Mouse (Mus musculus): ENCODE data around the gene Rnasek. TPM values are rescaled to one million over a fixed set of nuclear protein-coding genes. Genes with fewer than 3 reads are reported as not detected.

The Rnasek gene
- polyA plus RNA-seq, 1 experiment from 2014 or later = 227 TPM

DNA sequence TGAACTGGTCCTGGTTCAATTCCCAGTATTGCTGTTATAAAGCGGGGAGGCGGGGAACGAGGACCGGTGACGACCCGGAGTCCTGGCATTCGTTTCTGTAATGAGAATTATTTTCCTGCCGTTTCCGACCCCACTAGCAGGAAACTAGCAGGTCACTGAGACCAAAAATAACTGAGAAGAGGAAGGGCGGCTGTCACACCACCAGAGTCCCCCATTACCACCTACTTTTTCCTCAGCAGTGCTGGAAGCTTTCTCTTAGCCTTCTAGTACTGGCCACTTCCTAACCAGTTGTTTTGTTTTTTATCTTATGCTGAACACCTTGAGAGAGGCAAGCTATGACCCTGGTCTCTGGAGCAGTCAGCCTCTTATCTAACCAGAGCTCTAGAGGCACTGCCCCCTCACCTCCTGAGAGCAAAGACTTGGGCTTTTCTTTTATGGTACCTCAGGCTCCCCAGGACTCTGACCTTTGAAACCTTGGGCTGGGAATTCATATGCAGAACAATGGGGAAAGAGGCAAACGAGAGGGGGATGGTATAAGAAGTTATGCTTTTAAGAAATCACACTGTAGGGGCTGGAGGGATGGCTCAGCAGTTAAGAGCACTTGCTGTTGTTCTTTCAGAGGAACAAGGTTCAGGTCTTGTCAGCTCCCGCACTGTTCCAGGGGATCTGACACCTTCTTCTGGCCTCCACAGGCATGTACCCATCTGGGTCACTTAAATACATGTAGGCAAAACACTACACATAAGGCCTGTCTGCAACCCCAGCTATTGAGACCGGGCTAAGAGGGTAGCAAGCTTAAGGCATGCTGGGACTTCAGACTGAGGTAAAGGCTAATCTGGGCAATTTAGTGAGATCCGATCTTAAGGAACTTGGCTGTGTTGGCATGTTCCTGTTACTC, 17.8 kb downstream of the Rnasek start:
- no peak overlapping the region for H3K27ac ChIP-seq
- 9% methylated on average over 14 of the region's 14 CpGs for WGBS
- peak overlapping the region; percentile 50 for H3K4me3 ChIP-seq
- H3K27me3 ChIP-seq = peaks cover 36% of the 10 kb centered on the region
- ATAC-seq = no peak
- H3K4me2 ChIP-seq = peak overlapping the region; percentile 92
- H3K36me3 ChIP-seq (ENCODE audit: poor library complexity, severe bottlenecking) = peaks cover 12% of the 10 kb centered on the region
- H3K9ac ChIP-seq = peak overlapping the region; percentile 67
- H3K4me1 ChIP-seq = peaks cover 44% of the 10 kb centered on the region
- no peaks in the 10 kb centered on the region for H3K9me3 ChIP-seq (replicated peaks)

DNA sequence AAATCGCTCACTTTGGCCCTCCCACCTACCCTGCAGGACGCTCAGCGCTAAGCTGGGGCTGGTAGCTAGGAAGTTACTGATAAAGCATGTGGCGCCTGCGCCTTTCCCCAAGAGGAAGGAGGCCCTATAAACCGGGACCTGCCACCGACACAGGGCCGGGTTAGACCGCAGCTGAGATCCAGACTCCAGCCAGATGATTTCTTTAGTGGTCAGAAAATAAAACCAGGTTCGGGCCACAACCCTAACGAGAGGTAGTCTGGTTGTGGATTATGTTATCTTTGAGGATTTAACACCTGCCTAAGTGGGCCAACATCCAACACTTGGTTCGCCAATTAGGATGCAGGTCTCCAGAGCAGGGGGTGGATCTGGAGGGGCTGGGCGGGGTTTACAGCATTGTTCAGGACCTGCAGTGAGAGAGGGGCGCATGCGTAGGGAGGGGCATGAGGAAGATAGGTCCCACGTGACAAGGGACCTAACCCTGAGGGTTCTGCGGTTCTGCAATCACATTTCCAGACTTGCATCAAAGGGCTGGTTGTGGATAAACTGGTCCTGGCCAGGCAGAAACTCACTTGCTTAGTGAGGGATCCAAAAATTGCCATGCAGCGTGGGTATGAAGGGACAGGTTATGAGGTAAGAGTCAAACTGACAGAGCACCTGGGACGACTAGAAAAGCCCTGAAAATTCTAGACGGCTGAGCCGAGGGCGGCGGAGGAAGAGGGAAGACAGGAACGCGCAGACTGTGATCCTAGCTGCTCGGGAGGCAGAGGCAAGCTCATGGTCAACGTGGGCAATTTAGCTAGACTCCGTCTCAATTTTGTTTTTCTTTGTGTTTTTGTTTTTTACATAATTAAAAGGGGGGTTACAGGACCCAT, 18.7 kb downstream of the Rnasek start, which contains the start of gene Slc16a13:
Slc16a13 (minus strand) TSS at position 334 of the 872 bp plus-strand sequence.
- H3K4me1 ChIP-seq = peaks cover 35% of the 10 kb centered on the region
- H3K4me3 ChIP-seq = peak within 1 kb of the TSS; percentile 50
- H3K27ac ChIP-seq = peak within 1 kb of the TSS; percentile 83
- H3K4me2 ChIP-seq = peak within 1 kb of the TSS; percentile 92
- peaks cover 36% of the 10 kb centered on the region for H3K27me3 ChIP-seq
- H3K9me3 ChIP-seq (replicated peaks) = no peaks in the 10 kb centered on the region
- under 1% methylated on average over 28 of the region's 28 CpGs for WGBS
- ATAC-seq = peak; percentile 97
- H3K9ac ChIP-seq = peak within 1 kb of the TSS; percentile 81
- peaks cover 14% of the 10 kb centered on the region for H3K36me3 ChIP-seq (ENCODE audit: poor library complexity, severe bottlenecking)

DNA sequence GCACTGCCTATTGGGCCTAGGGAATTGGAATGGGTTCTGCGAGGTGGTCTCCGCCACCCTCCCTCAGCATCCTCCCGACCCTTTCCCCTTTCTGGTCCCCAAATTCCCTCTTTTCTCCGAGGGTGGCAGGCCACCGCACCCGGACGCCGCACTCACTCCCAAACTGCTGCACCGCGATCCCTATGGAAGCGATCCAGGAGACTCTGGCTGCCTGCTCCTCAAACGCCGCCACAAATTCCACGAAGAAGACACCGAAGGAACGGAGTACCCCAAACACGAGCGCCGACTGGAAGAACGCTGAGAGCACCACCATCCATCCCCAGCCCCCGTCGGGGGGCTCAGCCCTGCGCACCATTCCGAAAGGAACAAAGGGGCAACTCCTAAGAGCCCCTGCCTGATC, 19.3 kb downstream of the Rnasek start:
- peak overlapping the region; percentile 92 for H3K4me2 ChIP-seq
- WGBS = 2% methylated on average over 24 of the region's 24 CpGs
- H3K4me1 ChIP-seq = peaks cover 33% of the 10 kb centered on the region
- H3K9ac ChIP-seq = peak overlapping the region; percentile 81
- no peaks in the 10 kb centered on the region for H3K9me3 ChIP-seq (replicated peaks)
- H3K4me3 ChIP-seq = peak overlapping the region; percentile 50
- H3K36me3 ChIP-seq (ENCODE audit: poor library complexity, severe bottlenecking) = peaks cover 14% of the 10 kb centered on the region
- H3K27ac ChIP-seq = peak overlapping the region; percentile 83
- ATAC-seq = no peak
- H3K27me3 ChIP-seq = peaks cover 36% of the 10 kb centered on the region

DNA sequence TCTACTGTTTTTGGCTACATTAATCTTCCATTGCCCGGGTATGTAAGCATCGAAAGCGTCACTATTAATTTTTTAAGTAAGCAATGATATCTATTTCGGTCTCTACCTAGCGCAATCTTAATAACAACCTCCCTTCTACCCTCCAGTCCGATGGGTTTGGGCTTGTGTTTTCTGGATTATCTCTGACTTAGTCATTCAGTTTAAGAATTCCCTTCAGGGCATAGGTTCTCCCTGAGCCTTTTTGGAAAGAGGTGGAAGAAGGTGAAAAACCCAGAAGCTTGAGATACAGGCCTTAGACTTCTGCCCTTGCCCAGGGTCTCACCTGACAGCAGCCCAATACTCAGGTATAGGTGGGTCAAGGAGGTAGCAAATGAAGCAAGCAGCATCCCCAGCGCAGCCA, 19.8 kb downstream of the Rnasek start:
- peak overlapping the region; percentile 83; the same call in 1 of the 2 replicates for H3K27ac ChIP-seq
- no peaks in the 10 kb centered on the region for H3K9me3 ChIP-seq (replicated peaks)
- peaks cover 36% of the 10 kb centered on the region for H3K27me3 ChIP-seq
- H3K4me2 ChIP-seq = peak overlapping the region; percentile 92
- 62% methylated on average over 7 of the region's 7 CpGs for WGBS
- H3K4me3 ChIP-seq = peak overlapping the region; percentile 50
- H3K4me1 ChIP-seq = peaks cover 38% of the 10 kb centered on the region
- no peak for ATAC-seq
- H3K36me3 ChIP-seq (ENCODE audit: poor library complexity, severe bottlenecking) = peaks cover 14% of the 10 kb centered on the region
- peak overlapping the region; percentile 81 for H3K9ac ChIP-seq

DNA sequence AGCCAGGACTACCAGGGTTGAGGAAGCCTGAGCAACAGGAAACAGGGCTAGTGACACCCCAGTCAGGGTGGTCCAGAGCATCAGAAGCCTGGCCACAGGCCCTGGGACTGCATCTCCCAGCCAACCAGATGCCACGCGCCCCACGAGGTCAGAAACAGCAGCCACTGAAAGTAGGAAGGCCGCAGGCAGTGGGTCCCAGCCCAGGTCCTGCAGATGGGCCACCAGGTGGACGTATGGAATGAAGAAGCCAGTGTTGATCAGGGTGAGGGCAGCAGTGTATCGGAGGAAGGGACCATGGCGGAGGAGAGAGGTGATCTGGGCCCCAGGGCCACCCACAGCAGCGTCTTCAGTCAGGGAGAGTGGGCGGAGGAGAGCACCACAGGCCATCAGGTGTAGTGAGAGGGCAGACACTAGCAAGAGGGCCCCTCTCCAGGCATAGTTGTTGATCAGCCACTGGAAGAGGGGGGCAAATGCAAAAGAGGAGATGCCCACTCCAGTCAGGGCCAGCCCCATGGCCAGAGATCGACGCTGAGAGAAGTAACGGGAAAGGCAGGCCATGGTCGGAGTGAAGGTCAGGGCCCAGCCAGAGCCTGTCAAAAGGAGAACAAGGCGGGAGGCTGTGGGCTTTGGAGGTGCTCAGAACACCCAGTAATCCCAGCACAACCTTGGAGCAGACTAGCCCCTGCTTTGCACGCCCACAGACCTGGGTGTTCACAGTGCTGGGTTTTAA, 20.7 kb downstream of the Rnasek start:
- H3K9ac ChIP-seq = peak overlapping the region; percentile 81
- peaks cover 14% of the 10 kb centered on the region for H3K36me3 ChIP-seq (ENCODE audit: poor library complexity, severe bottlenecking)
- peaks cover 36% of the 10 kb centered on the region for H3K27me3 ChIP-seq
- H3K4me1 ChIP-seq = peaks cover 48% of the 10 kb centered on the region
- H3K9me3 ChIP-seq (replicated peaks) = no peaks in the 10 kb centered on the region
- H3K4me3 ChIP-seq = peak overlapping the region; percentile 4; the same call in 1 of the 2 replicates
- ATAC-seq = no peak
- peak overlapping the region; percentile 92 for H3K4me2 ChIP-seq
- WGBS = 87% methylated on average over 15 of the region's 15 CpGs
- H3K27ac ChIP-seq = no peak overlapping the region

GRCm38 (mm10) chr11:70218039-70218438, 21.6 kb downstream of the Rnasek start:
- Histone ChIP-seq H3K9ac (no peak overlapping the region), H3K4me2 (no peak overlapping the region), H3K9me3 (replicated peaks) (no peaks in the 10 kb centered on the region), H3K27me3 (peaks cover 45% of the 10 kb centered on the region), H3K27ac (no peak overlapping the region), H3K36me3 (ENCODE audit: poor library complexity, severe bottlenecking) (peaks cover 14% of the 10 kb centered on the region), H3K4me1 (peaks cover 52% of the 10 kb centered on the region), H3K4me3 (no peak overlapping the region)
- no peak for ATAC-seq
- 93% methylated on average over 4 of the region's 4 CpGs for WGBS

DNA sequence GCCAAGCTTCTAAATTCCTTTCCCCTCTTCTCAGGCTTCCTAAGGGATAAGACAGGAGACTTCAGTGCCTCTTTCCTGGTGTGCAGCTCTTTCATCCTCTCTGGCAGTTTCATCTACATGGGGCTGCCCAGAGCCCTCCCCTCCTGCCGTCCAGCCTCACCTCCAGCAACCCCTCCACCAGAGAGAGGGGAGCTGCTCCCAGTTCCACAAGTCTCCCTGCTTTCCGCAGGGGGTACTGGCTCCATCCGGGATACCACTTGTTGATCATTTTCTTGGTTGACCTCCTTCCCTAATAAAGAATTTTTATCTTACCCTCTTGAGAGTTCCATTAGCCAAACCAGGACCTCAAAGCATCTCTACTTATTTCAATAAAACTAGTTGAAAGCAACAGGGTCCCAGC, 23.5 kb downstream of the Rnasek start:
- no peak overlapping the region for H3K4me2 ChIP-seq
- no peak overlapping the region for H3K27ac ChIP-seq
- no peak overlapping the region for H3K9ac ChIP-seq
- no peak for ATAC-seq
- peaks cover 14% of the 10 kb centered on the region for H3K36me3 ChIP-seq (ENCODE audit: poor library complexity, severe bottlenecking)
- H3K9me3 ChIP-seq (replicated peaks) = no peaks in the 10 kb centered on the region
- peaks cover 55% of the 10 kb centered on the region for H3K27me3 ChIP-seq
- no peak overlapping the region for H3K4me3 ChIP-seq
- peaks cover 39% of the 10 kb centered on the region for H3K4me1 ChIP-seq
- WGBS = 68% methylated on average over 3 of the region's 3 CpGs

- Histone ChIP-seq H3K4me1 (peaks cover 39% of the 10 kb centered on the region), H3K27me3 (peaks cover 60% of the 10 kb centered on the region), H3K4me3 (0 out of 2 replicates have a peak overlapping the region, but pooled peaks have one; percentile 33), H3K9me3 (replicated peaks) (no peaks in the 10 kb centered on the region), H3K36me3 (ENCODE audit: poor library complexity, severe bottlenecking) (peaks cover 14% of the 10 kb centered on the region), H3K27ac (no peak overlapping the region), H3K4me2 (no peak overlapping the region), H3K9ac (no peak overlapping the region)
- no peak for ATAC-seq
- 9% methylated on average over 22 of the region's 22 CpGs for WGBS
Measured at GRCm38 (mm10) chr11:70215301-70215700, 24.3 kb downstream of the Rnasek start.

GRCm38 (mm10) chr11:70214856-70215209, 24.8 kb downstream of the Rnasek start:
- Histone ChIP-seq H3K27me3 (peaks cover 60% of the 10 kb centered on the region), H3K4me2 (peak overlapping the region; percentile 60), H3K4me3 (peak overlapping the region; percentile 33), H3K36me3 (ENCODE audit: poor library complexity, severe bottlenecking) (peaks cover 14% of the 10 kb centered on the region), H3K9ac (peak overlapping the region; percentile 56; the same call in 1 of the 2 replicates), H3K9me3 (replicated peaks) (no peaks in the 10 kb centered on the region), H3K27ac (no peak overlapping the region), H3K4me1 (peaks cover 35% of the 10 kb centered on the region)
- no peak for ATAC-seq
- WGBS = 5% methylated on average over 18 of the region's 18 CpGs

GRCm38 (mm10) chr11:70214191-70214855, 25.3 kb downstream of the Rnasek start:
- peaks cover 60% of the 10 kb centered on the region for H3K27me3 ChIP-seq
- 0 out of 2 replicates have a peak, but pooled peaks have one; percentile 44 for ATAC-seq

DNA sequence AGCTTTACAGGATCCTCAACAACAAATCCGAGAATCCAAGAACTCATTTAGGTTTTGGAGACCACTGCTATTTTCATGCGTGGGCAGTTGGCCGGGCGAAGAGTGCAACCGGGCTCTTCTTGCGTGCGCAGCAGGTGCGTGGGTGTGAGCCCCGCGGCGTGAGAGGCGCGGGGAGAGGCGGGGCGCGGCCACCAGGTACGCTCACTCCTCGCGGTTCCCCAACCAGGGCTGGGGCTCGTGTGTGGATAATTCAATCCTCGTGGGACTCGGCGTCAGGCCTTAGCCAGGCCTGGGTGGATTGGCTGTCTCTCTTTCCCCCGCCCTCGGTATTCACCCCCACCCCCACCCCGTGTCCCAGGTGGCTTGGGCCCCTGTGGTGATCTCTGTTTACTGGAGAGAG, 25.9 kb downstream of the Rnasek start:
- H3K36me3 ChIP-seq (ENCODE audit: poor library complexity, severe bottlenecking) = peaks cover 14% of the 10 kb centered on the region
- H3K4me1 ChIP-seq = peaks cover 24% of the 10 kb centered on the region
- peak overlapping the region; percentile 60 for H3K4me2 ChIP-seq
- ATAC-seq = no peak
- no peak overlapping the region for H3K27ac ChIP-seq
- peak overlapping the region; percentile 56 for H3K9ac ChIP-seq
- peak overlapping the region; percentile 33 for H3K4me3 ChIP-seq
- WGBS = 4% methylated on average over 26 of the region's 26 CpGs
- no peaks in the 10 kb centered on the region for H3K9me3 ChIP-seq (replicated peaks)
- H3K27me3 ChIP-seq = peaks cover 60% of the 10 kb centered on the region

More at GRCm38 (mm10) chr11:70214191-70214855, 25.3 kb downstream of the Rnasek start:
- Histone ChIP-seq H3K9ac (peak overlapping the region; percentile 56), H3K9me3 (replicated peaks) (no peaks in the 10 kb centered on the region), H3K4me2 (peak overlapping the region; percentile 60), H3K4me3 (peak overlapping the region; percentile 33), H3K27ac (no peak overlapping the region), H3K4me1 (peaks cover 30% of the 10 kb centered on the region), H3K36me3 (ENCODE audit: poor library complexity, severe bottlenecking) (peaks cover 14% of the 10 kb centered on the region)
- under 1% methylated on average over 46 of the region's 46 CpGs for WGBS
